Mouse (Mus musculus): ENCODE measurements around the gene Nmur1. TPM values are rescaled to one million over a fixed set of nuclear protein-coding genes. Genes with fewer than 3 reads are reported as not detected.

The Nmur1 gene
- polyA plus RNA-seq, 1 experiment from 2014 or later, result not detected

- Histone ChIP-seq H3K4me1 (replicated peaks; ENCODE audit: control insufficient read depth, insufficient read depth, low read length) (no peaks in the 10 kb centered on the region; the same call in 1 of the 2 replicates), H3K36me3 (ENCODE audit: control insufficient read depth, insufficient read depth, low read length) (no peaks in the 10 kb centered on the region), H3K9me3 (ENCODE audit: control insufficient read depth, low read length) (no peaks in the 10 kb centered on the region), H3K4me2 (ENCODE audit: low read length) (no peak overlapping the region), H3K4me3 (ENCODE audit: low read depth, low read length) (no peak overlapping the region), H3K27ac (ENCODE audit: low read depth) (peak overlapping the region; percentile 75), H3K9ac (ENCODE audit: low read length) (no peak overlapping the region), H3K27me3 (replicated peaks; ENCODE audit: control insufficient read depth, insufficient read depth, low read length) (no peaks in the 10 kb centered on the region)
- no peak for DNase-seq (ENCODE audit: low spot score)
- ATAC-seq (replicated peaks; ENCODE audit: low FRiP score, low TSS enrichment, low read depth), result no peak
- 65% methylated on average over 9 of the region's 9 CpGs for WGBS
Measured at GRCm38 (mm10) chr1:86464223-86464874, 38.3 kb upstream of the Nmur1 start.

GRCm38 (mm10) chr1:86459371-86459770 is 33.3 kb upstream of the Nmur1 start:
- no peak overlapping the region for H3K27ac ChIP-seq (ENCODE audit: low read depth)
- no peaks in the 10 kb centered on the region for H3K27me3 ChIP-seq (replicated peaks; ENCODE audit: control insufficient read depth, insufficient read depth, low read length)
- no peaks in the 10 kb centered on the region; the same call in 1 of the 2 replicates for H3K4me1 ChIP-seq (replicated peaks; ENCODE audit: control insufficient read depth, insufficient read depth, low read length)
- 72% methylated on average over 4 of the region's 4 CpGs for WGBS
- no peaks in the 10 kb centered on the region for H3K9me3 ChIP-seq (ENCODE audit: control insufficient read depth, low read length)
- no peaks in the 10 kb centered on the region for H3K36me3 ChIP-seq (ENCODE audit: control insufficient read depth, insufficient read depth, low read length)
- no peak for DNase-seq (ENCODE audit: low spot score)
- H3K9ac ChIP-seq (ENCODE audit: low read length), result no peak overlapping the region
- no peak for ATAC-seq (replicated peaks; ENCODE audit: low FRiP score, low TSS enrichment, low read depth)
- no peak overlapping the region for H3K4me2 ChIP-seq (ENCODE audit: low read length)
- H3K4me3 ChIP-seq (ENCODE audit: low read depth, low read length), result no peak overlapping the region

- Histone ChIP-seq H3K4me2 (ENCODE audit: low read length) (no peak overlapping the region), H3K4me1 (replicated peaks; ENCODE audit: control insufficient read depth, insufficient read depth, low read length) (no peaks in the 10 kb centered on the region), H3K9me3 (ENCODE audit: control insufficient read depth, low read length) (no peaks in the 10 kb centered on the region), H3K27ac (ENCODE audit: low read depth) (no peak overlapping the region), H3K9ac (ENCODE audit: low read length) (no peak overlapping the region), H3K27me3 (replicated peaks; ENCODE audit: control insufficient read depth, insufficient read depth, low read length) (no peaks in the 10 kb centered on the region), H3K4me3 (ENCODE audit: low read depth, low read length) (no peak overlapping the region), H3K36me3 (ENCODE audit: control insufficient read depth, insufficient read depth, low read length) (no peaks in the 10 kb centered on the region)
- WGBS, result 53% methylated on average over 13 of the region's 13 CpGs
- 0 out of 2 replicates have a peak, but pooled peaks have one; percentile 8 for ATAC-seq (replicated peaks; ENCODE audit: low FRiP score, low TSS enrichment, low read depth)
- no peak for DNase-seq (ENCODE audit: low spot score)
Measured at GRCm38 (mm10) chr1:86456892-86457581, 31.0 kb upstream of the Nmur1 start.

GRCm38 (mm10) chr1:86452713-86453112 is 26.7 kb upstream of the Nmur1 start:
- Histone ChIP-seq H3K27me3 (replicated peaks; ENCODE audit: control insufficient read depth, insufficient read depth, low read length) (no peaks in the 10 kb centered on the region), H3K4me1 (replicated peaks; ENCODE audit: control insufficient read depth, insufficient read depth, low read length) (peaks cover 7% of the 10 kb centered on the region), H3K9ac (ENCODE audit: low read length) (no peak overlapping the region), H3K27ac (ENCODE audit: low read depth) (no peak overlapping the region), H3K4me3 (ENCODE audit: low read depth, low read length) (no peak overlapping the region), H3K36me3 (ENCODE audit: control insufficient read depth, insufficient read depth, low read length) (no peaks in the 10 kb centered on the region), H3K9me3 (ENCODE audit: control insufficient read depth, low read length) (no peaks in the 10 kb centered on the region), H3K4me2 (ENCODE audit: low read length) (no peak overlapping the region)
- ATAC-seq (replicated peaks; ENCODE audit: low FRiP score, low TSS enrichment, low read depth) (no peak), DNase-seq (ENCODE audit: low spot score) (no peak)
- 63% methylated on average over 5 of the region's 5 CpGs for WGBS

- Histone ChIP-seq H3K36me3 (ENCODE audit: control insufficient read depth, insufficient read depth, low read length) (no peaks in the 10 kb centered on the region), H3K4me3 (ENCODE audit: low read depth, low read length) (no peak overlapping the region), H3K4me2 (ENCODE audit: low read length) (no peak overlapping the region), H3K27ac (ENCODE audit: low read depth) (no peak overlapping the region), H3K9ac (ENCODE audit: low read length) (no peak overlapping the region), H3K9me3 (ENCODE audit: control insufficient read depth, low read length) (no peaks in the 10 kb centered on the region), H3K27me3 (replicated peaks; ENCODE audit: control insufficient read depth, insufficient read depth, low read length) (no peaks in the 10 kb centered on the region), H3K4me1 (replicated peaks; ENCODE audit: control insufficient read depth, insufficient read depth, low read length) (peaks cover 11% of the 10 kb centered on the region)
- 40% methylated on average over 6 of the region's 6 CpGs for WGBS
- DNase-seq (ENCODE audit: low spot score) (no peak), ATAC-seq (replicated peaks; ENCODE audit: low FRiP score, low TSS enrichment, low read depth) (0 out of 2 replicates have a peak, but pooled peaks have one; percentile 58)
Measured at GRCm38 (mm10) chr1:86449966-86450365, 23.9 kb upstream of the Nmur1 start.

GRCm38 (mm10) chr1:86448272-86448671 is 22.2 kb upstream of the Nmur1 start:
- DNase-seq (ENCODE audit: low spot score) (no peak), ATAC-seq (replicated peaks; ENCODE audit: low FRiP score, low TSS enrichment, low read depth) (0 out of 2 replicates have a peak, but pooled peaks have one; percentile 17)
- H3K27ac ChIP-seq (ENCODE audit: low read depth), result peak overlapping the region; percentile 88
- peaks cover 22% of the 10 kb centered on the region for H3K4me1 ChIP-seq (replicated peaks; ENCODE audit: control insufficient read depth, insufficient read depth, low read length)
- H3K36me3 ChIP-seq (ENCODE audit: control insufficient read depth, insufficient read depth, low read length), result no peaks in the 10 kb centered on the region
- no peaks in the 10 kb centered on the region for H3K27me3 ChIP-seq (replicated peaks; ENCODE audit: control insufficient read depth, insufficient read depth, low read length)
- H3K4me2 ChIP-seq (ENCODE audit: low read length), result peak overlapping the region; percentile 3; the same call in 1 of the 2 replicates
- WGBS, result 20% methylated on average over 4 of the region's 4 CpGs
- no peaks in the 10 kb centered on the region for H3K9me3 ChIP-seq (ENCODE audit: control insufficient read depth, low read length)
- H3K4me3 ChIP-seq (ENCODE audit: low read depth, low read length), result no peak overlapping the region
- H3K9ac ChIP-seq (ENCODE audit: low read length), result no peak overlapping the region

- Histone ChIP-seq H3K4me2 (ENCODE audit: low read length) (peak overlapping the region; percentile 3; the same call in 1 of the 2 replicates), H3K27ac (ENCODE audit: low read depth) (peak overlapping the region; percentile 88), H3K4me1 (replicated peaks; ENCODE audit: control insufficient read depth, insufficient read depth, low read length) (peaks cover 28% of the 10 kb centered on the region), H3K4me3 (ENCODE audit: low read depth, low read length) (no peak overlapping the region), H3K36me3 (ENCODE audit: control insufficient read depth, insufficient read depth, low read length) (no peaks in the 10 kb centered on the region), H3K9ac (ENCODE audit: low read length) (no peak overlapping the region), H3K27me3 (replicated peaks; ENCODE audit: control insufficient read depth, insufficient read depth, low read length) (no peaks in the 10 kb centered on the region), H3K9me3 (ENCODE audit: control insufficient read depth, low read length) (no peaks in the 10 kb centered on the region)
- ATAC-seq (replicated peaks; ENCODE audit: low FRiP score, low TSS enrichment, low read depth) (0 out of 2 replicates have a peak, but pooled peaks have one; percentile 34), DNase-seq (ENCODE audit: low spot score) (peak; percentile 72)
- WGBS, result 22% methylated on average over 13 of the region's 13 CpGs
Measured at GRCm38 (mm10) chr1:86447596-86448171, 21.7 kb upstream of the Nmur1 start.

GRCm38 (mm10) chr1:86443386-86444172 is 17.6 kb upstream of the Nmur1 start:
- no peak for ATAC-seq (replicated peaks; ENCODE audit: low FRiP score, low TSS enrichment, low read depth)
- Histone ChIP-seq H3K36me3 (ENCODE audit: control insufficient read depth, insufficient read depth, low read length) (no peaks in the 10 kb centered on the region), H3K27ac (ENCODE audit: low read depth) (peak overlapping the region; percentile 100), H3K4me1 (replicated peaks; ENCODE audit: control insufficient read depth, insufficient read depth, low read length) (peaks cover 43% of the 10 kb centered on the region), H3K4me2 (ENCODE audit: low read length) (peak overlapping the region; percentile 91), H3K9ac (ENCODE audit: low read length) (peak overlapping the region; percentile 96), H3K27me3 (replicated peaks; ENCODE audit: control insufficient read depth, insufficient read depth, low read length) (no peaks in the 10 kb centered on the region), H3K9me3 (ENCODE audit: control insufficient read depth, low read length) (no peaks in the 10 kb centered on the region), H3K4me3 (ENCODE audit: low read depth, low read length) (peak overlapping the region; percentile 40; the same call in 1 of the 2 replicates)
- peak; percentile 61 for DNase-seq (ENCODE audit: low spot score)
- 53% methylated on average over 8 of the region's 8 CpGs for WGBS
